Mouse (Mus musculus): Measurements from ENCODE around the gene Metap1d. TPM values are rescaled to one million over a fixed set of nuclear protein-coding genes. Genes with fewer than 3 reads are reported as not detected.

Metap1d gene
- polyA plus RNA-seq, 1 experiment from 2014 or later = 21.7 TPM

DNA sequence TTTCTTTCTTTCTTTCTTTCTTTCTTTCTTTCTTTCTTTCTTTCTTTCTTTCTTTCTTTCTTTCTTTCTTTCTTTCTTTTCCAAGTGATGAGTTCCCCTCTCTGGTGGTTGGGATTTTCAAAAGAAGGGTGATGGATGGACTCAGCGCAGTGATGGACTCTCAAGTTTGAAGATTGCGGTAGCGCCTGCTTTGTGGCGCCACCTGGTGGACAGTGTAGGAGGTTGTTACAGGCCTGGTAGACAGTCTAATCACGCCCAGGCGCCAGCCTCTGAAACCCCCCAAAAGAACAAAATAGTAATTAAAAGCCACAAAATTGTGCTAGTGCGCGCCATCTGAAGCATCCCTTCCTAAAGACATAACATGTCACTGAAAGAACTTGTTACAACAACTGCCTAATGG is 94.8 kb downstream of the Metap1d start:
- no peak overlapping the region for H3K4me2 ChIP-seq (ENCODE audit: low read depth, low read length)
- peak; percentile 90 for TF ChIP-seq CTCF (IDR thresholded peaks at IDR 0.05; ENCODE audit: low read depth)
- TF ChIP-seq EP300 (IDR thresholded peaks at IDR 0.05; ENCODE audit: low read depth) = no peak
- H3K27me3 ChIP-seq (ENCODE audit: insufficient read depth, low read length) = peaks cover 91% of the 10 kb centered on the region
- ATAC-seq = no peak
- H3K9me3 ChIP-seq (ENCODE audit: low read length) = no peaks in the 10 kb centered on the region
- peak; percentile 86 for DNase-seq
- H3K36me3 ChIP-seq (replicated peaks; ENCODE audit: insufficient read depth, low read length) = no peaks in the 10 kb centered on the region
- WGBS (ENCODE audit: insufficient replicate concordance) = 4% methylated on average over 8 of the region's 8 CpGs
- H3K27ac ChIP-seq (ENCODE audit: low read depth) = no peak overlapping the region
- H3K4me3 ChIP-seq (ENCODE audit: low read depth, low read length) = no peak overlapping the region
- no peak overlapping the region for H3K9ac ChIP-seq (replicated peaks)
- peaks cover 18% of the 10 kb centered on the region for H3K4me1 ChIP-seq (ENCODE audit: insufficient read depth)

DNA sequence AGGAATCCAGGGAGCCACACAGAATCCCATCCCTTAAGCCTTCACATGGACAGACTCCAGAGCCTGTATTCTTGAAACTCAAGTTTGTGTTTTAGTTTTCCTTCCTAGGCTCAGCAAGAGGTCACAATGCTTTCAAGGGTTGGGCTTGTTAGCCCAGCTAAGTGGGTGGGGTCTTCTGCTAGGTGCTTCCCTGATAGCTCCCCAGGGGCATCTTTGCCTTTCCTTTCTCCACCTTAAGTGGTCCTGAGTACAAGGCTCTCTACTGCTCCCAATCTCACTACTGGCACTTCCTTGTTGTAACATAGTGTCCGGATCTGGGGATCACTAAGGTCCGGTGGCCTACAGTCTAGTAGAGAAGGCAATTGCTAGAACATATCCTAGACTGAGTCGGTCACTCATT is 97.3 kb downstream of the Metap1d start:
- Histone ChIP-seq H3K27me3 (ENCODE audit: insufficient read depth, low read length) (peaks cover 81% of the 10 kb centered on the region), H3K36me3 (replicated peaks; ENCODE audit: insufficient read depth, low read length) (no peaks in the 10 kb centered on the region), H3K4me2 (ENCODE audit: low read depth, low read length) (no peak overlapping the region), H3K4me1 (ENCODE audit: insufficient read depth) (peaks cover 15% of the 10 kb centered on the region), H3K4me3 (ENCODE audit: low read depth, low read length) (no peak overlapping the region), H3K27ac (ENCODE audit: low read depth) (no peak overlapping the region), H3K9ac (replicated peaks) (no peak overlapping the region), H3K9me3 (ENCODE audit: low read length) (no peaks in the 10 kb centered on the region)
- DNase-seq = no peak
- no peak for ATAC-seq
- no peak for TF ChIP-seq EP300 (IDR thresholded peaks at IDR 0.05; ENCODE audit: low read depth)
- no peak for TF ChIP-seq CTCF (IDR thresholded peaks at IDR 0.05; ENCODE audit: low read depth)
- WGBS (ENCODE audit: insufficient replicate concordance) = 26% methylated on average over 3 of the region's 3 CpGs

DNA sequence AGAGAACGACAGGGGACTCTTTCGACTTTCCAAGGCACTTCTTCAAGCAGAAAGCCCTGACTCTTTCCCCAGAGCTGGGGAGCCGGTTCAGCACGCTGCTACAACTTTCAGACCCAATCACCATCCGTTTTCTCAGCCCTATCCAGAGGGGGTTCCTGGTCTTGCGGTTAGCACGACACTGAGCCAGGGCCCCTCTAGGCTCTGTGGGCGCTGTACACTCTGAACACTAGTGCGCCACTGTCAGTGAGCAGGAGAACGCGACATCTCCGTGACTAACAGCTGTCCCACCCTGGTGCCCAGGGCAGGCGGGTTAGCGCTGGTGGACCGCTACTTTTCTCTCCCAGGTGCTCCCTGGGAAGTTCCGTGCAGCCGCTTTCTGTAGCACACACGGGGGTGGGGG is 98.6 kb downstream of the Metap1d start:
- Histone ChIP-seq H3K36me3 (replicated peaks; ENCODE audit: insufficient read depth, low read length) (no peaks in the 10 kb centered on the region), H3K27ac (ENCODE audit: low read depth) (no peak overlapping the region), H3K4me1 (ENCODE audit: insufficient read depth) (peaks cover 3% of the 10 kb centered on the region), H3K9me3 (ENCODE audit: low read length) (no peaks in the 10 kb centered on the region), H3K4me2 (ENCODE audit: low read depth, low read length) (no peak overlapping the region), H3K27me3 (ENCODE audit: insufficient read depth, low read length) (peaks cover 67% of the 10 kb centered on the region), H3K9ac (replicated peaks) (no peak overlapping the region), H3K4me3 (ENCODE audit: low read depth, low read length) (no peak overlapping the region)
- no peak for DNase-seq
- TF ChIP-seq CTCF (IDR thresholded peaks at IDR 0.05; ENCODE audit: low read depth) (no peak), EP300 (IDR thresholded peaks at IDR 0.05; ENCODE audit: low read depth) (no peak)
- WGBS (ENCODE audit: insufficient replicate concordance) = 2% methylated on average over 18 of the region's 18 CpGs
- no peak for ATAC-seq

DNA sequence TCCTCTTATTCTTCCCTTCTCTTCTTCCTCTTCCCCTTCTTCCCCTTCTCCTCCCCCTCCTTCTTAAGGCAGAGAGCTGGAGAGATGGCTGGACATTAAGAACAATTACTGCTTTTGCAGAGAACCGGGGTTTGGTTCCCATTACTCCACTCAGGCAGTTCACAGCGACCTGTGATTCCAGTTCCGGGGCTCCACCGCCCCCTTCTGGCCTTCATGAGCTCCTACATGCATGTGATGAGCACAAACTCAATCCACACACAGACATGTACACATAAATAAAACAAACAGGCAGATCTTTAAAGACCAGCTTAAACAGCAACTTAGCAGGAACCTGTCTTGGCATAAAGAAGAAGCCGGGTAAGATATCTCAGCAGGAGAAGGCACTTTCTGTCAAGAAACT is 103.0 kb downstream of the Metap1d start:
- Histone ChIP-seq H3K27me3 (ENCODE audit: insufficient read depth, low read length) (peaks cover 32% of the 10 kb centered on the region), H3K9me3 (ENCODE audit: low read length) (0 out of 2 replicates have a peak, but pooled peaks cover 2% of the 10 kb centered on the region), H3K27ac (ENCODE audit: low read depth) (no peak overlapping the region), H3K4me1 (ENCODE audit: insufficient read depth) (no peaks in the 10 kb centered on the region), H3K4me3 (ENCODE audit: low read depth, low read length) (no peak overlapping the region), H3K9ac (replicated peaks) (no peak overlapping the region), H3K36me3 (replicated peaks; ENCODE audit: insufficient read depth, low read length) (no peaks in the 10 kb centered on the region), H3K4me2 (ENCODE audit: low read depth, low read length) (no peak overlapping the region)
- DNase-seq = no peak
- TF ChIP-seq CTCF (IDR thresholded peaks at IDR 0.05; ENCODE audit: low read depth) = 0 out of 2 replicates have a peak, but pooled peaks have one; percentile 15
- TF ChIP-seq EP300 (IDR thresholded peaks at IDR 0.05; ENCODE audit: low read depth) = no peak
- no peak for ATAC-seq
- 61% methylated on average over 5 of the region's 5 CpGs for WGBS (ENCODE audit: insufficient replicate concordance)

DNA sequence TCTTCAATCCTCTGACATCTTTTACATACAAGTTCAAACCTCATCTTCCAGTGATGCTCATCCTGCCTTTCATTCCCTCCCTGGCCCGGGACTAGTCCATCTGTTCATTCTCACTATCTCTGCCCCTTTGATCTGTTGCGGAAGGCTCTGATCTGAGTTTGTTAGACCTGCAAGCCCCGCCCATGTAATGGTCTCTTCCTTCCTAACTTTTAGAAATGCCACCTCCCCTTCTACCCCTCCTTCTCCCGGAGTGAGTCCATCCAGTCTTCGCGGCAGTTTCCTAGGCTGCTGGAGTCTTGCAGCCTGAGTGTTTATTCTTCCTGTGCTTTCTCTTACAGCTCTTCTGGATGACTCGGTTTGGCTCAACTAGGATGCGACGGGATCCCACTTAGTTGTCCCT is 113.4 kb downstream of the Metap1d start:
- 68% methylated on average over 9 of the region's 9 CpGs for WGBS (ENCODE audit: insufficient replicate concordance)
- TF ChIP-seq CTCF (IDR thresholded peaks at IDR 0.05; ENCODE audit: low read depth) (no peak), EP300 (IDR thresholded peaks at IDR 0.05; ENCODE audit: low read depth) (no peak)
- no peak for ATAC-seq
- no peak for DNase-seq
- Histone ChIP-seq H3K4me1 (ENCODE audit: insufficient read depth) (no peaks in the 10 kb centered on the region), H3K9ac (replicated peaks) (no peak overlapping the region), H3K27ac (ENCODE audit: low read depth) (no peak overlapping the region), H3K36me3 (replicated peaks; ENCODE audit: insufficient read depth, low read length) (no peaks in the 10 kb centered on the region), H3K9me3 (ENCODE audit: low read length) (no peaks in the 10 kb centered on the region), H3K4me3 (ENCODE audit: low read depth, low read length) (no peak overlapping the region), H3K4me2 (ENCODE audit: low read depth, low read length) (no peak overlapping the region), H3K27me3 (ENCODE audit: insufficient read depth, low read length) (no peaks in the 10 kb centered on the region)

DNA sequence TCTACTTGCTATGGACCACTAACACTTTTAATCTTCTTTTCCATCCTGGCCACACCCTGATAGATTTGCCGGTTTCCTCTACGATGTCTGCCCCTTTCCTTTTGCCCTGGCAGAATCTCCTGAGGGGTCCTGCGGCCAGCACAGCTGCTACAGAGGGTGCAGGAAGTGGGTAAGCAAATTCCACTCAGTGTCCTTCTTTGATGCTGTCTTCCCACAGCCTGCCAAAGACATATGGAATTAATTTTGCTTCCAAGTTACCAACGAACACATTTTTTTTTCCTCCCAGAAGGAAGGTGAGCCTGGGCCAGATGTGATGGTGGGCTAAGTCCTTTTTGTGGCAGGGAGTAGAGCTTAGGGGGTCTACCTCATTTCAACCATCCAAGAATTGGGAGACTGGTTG is 120.7 kb downstream of the Metap1d start:
- Histone ChIP-seq H3K36me3 (replicated peaks; ENCODE audit: insufficient read depth, low read length) (no peaks in the 10 kb centered on the region), H3K27ac (ENCODE audit: low read depth) (no peak overlapping the region), H3K4me3 (ENCODE audit: low read depth, low read length) (no peak overlapping the region), H3K9ac (replicated peaks) (no peak overlapping the region), H3K27me3 (ENCODE audit: insufficient read depth, low read length) (no peaks in the 10 kb centered on the region), H3K4me1 (ENCODE audit: insufficient read depth) (no peaks in the 10 kb centered on the region), H3K4me2 (ENCODE audit: low read depth, low read length) (no peak overlapping the region), H3K9me3 (ENCODE audit: low read length) (0 out of 2 replicates have a peak, but pooled peaks cover 3% of the 10 kb centered on the region)
- no peak for DNase-seq
- ATAC-seq = no peak
- no peak for TF ChIP-seq EP300 (IDR thresholded peaks at IDR 0.05; ENCODE audit: low read depth)
- no peak for TF ChIP-seq CTCF (IDR thresholded peaks at IDR 0.05; ENCODE audit: low read depth)
- WGBS (ENCODE audit: insufficient replicate concordance) = 57% methylated on average over 4 of the region's 4 CpGs

Other genes with a start within 250 kb of the Metap1d start
- 20.9 and 21.5 TPM in 2 replicates for gene Dync1i2, start 241.6 kb upstream of the Metap1d start, polyA plus RNA-seq (2015; fragmentation: Nextera tagmentation; extraction: Ambion mirVana)
- 20.5 and 21.0 TPM in 2 replicates for gene Slc25a12, start 85.5 kb upstream of the Metap1d start, polyA plus RNA-seq (2015; fragmentation: Nextera tagmentation; extraction: Ambion mirVana)
- 49.2 and 53.6 TPM in 2 replicates for gene Hat1, start 64.3 kb upstream of the Metap1d start, polyA plus RNA-seq (2015; fragmentation: Nextera tagmentation; extraction: Ambion mirVana)
- gene Dlx1, start 74.8 kb downstream of the Metap1d start, polyA plus RNA-seq (2015; fragmentation: Nextera tagmentation; extraction: Ambion mirVana) = 0.06 and 0.09 TPM in 2 replicates
- gene Dlx2, start 93.5 kb downstream of the Metap1d start, polyA plus RNA-seq (2015; fragmentation: Nextera tagmentation; extraction: Ambion mirVana) = not detected in 2 replicates